Mouse (Mus musculus) adrenal gland, postnatal 4 days (tissue): ENCODE measurements around the gene Ttll7. TPM values are rescaled to one million over a fixed set of nuclear protein-coding genes. Genes with fewer than 3 reads are reported as not detected.

Source experiments
- DNase-seq, 2 experiments: peaks; one replicate each; pipeline ENCODE4 v3.0.0; 2021 to 2022; ENCODE audit warnings: low spot score in 2 of 2, mixed read lengths in 2 of 2
- long read RNA-seq, 2 experiments: library from polyadenylated mRNA; stranded (forward); transcript quantifications; one replicate each; pipeline ENCODE4 v2.0.0; 2021
- total RNA-seq, 2 experiments: library from RNA; stranded (reverse); gene quantifications; 2 replicates each; pipeline ENCODE4 v1.2.3; 2021

Ttll7 gene
- 1 to 10 TPM; 4.5 to 5.0 TPM for total RNA-seq
- long read RNA-seq, experiment 1 = 0 reads
- long read RNA-seq, experiment 2, partial matches to known transcripts = 2 of 3 reads
- long read RNA-seq, experiment 2, other reads (novel, unspliced or antisense) = 1 of 3 reads

DNA sequence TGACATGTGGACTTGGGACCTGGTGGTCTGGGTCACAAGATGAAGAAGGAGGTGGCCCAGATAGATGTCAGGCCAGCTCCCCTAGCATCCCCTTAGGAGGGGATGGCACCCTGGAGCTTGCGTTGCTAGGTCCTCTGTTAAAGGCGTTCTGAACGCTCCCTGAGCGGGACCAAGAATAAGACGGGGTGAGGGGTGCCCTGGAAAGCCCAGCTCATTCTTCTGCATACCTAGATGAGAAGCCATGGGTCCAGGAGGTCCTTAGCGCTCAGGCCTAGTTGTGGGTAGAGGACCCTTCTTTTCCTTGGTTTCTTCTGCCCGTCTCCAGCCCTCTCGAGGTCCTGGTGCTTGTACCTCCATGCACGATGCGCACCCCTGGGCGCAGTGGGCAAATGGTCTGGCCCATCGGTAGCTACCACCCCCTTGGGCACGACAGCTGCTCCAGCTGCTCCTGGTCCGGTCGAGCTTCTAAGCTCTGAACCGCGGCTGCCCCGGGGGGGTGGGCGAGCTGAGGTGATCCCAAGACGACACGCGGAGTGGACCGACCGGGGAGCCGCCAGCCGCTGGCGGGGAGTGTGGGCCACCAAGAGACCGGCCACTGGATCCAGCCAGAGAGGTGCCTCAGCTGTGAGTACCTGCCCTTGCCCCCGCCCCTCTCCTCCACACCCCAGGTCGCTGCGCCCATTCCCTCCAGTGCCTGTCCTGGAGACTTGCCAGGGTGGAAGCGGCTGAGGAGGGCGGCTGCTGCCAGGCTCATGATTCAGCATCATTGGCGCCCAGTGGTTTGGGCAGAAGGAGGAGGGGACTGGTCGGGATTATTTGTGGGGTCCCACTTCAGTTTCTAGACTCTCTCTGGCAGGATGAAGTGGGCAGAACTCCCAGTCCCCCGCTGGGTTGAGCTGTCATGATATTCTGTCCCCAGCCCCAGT, at the start of gene Ttll7:
TSS of gene Ttll7 (plus strand) at position 402 of the 926 bp plus-strand sequence.
- DNase-seq = peak; percentile 60 to 62

GRCm38 (mm10) chr3:146812041-146812878, 39.9 kb upstream of the Ttll7 start:
- DNase-seq = peak; percentile 36 to 39

DNA sequence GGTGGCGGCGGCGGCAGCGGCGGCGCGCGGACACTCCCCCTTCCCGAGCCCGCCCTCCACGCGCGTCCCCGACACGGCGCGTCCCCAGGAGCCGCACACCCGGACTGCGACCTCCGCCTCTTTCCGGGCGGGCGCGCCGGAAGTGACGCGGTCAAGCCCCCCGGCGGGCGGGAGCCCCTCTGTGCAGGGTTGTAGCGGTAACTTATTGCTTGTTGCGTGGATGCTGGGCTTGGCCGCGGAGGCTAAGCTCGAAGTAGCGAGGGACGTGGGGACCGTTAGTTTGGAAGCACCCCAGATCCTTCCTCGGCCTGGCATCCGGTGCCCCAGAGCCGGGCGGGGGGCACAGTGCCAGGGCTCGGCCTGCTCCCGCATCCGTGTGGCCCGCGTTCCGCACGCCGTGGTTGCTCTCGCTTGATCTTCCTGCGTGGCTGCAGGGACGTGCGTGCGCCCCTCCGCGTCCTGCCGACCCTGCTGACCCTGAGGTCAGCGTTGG, 39.2 kb upstream of the Ttll7 start, which contains the start of gene Prkacb:
TSS of gene Prkacb (minus strand) at position 90 of the 493 bp plus-strand sequence.
- peak; percentile 82 to 83 for DNase-seq

DNA sequence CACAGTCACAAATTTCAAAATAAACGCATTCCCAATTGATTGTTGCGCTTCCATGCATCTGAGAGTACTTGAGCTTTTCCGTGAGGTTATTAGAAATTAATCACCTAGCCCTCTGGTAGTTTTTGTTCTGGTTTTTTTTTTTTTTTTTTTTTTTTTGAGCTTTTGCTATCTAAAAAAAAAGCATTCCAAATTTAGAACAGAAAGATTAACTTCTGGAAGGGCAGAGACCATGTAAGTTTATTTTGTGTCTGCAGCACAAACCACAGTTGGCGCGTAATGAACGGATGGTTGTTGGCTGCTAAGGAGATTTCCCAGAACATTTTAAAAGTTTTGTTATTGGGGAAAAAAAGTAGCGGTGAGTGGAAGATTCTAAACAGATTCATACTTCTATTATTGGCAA, 38.5 kb upstream of the Ttll7 start:
- no peak for DNase-seq

DNA sequence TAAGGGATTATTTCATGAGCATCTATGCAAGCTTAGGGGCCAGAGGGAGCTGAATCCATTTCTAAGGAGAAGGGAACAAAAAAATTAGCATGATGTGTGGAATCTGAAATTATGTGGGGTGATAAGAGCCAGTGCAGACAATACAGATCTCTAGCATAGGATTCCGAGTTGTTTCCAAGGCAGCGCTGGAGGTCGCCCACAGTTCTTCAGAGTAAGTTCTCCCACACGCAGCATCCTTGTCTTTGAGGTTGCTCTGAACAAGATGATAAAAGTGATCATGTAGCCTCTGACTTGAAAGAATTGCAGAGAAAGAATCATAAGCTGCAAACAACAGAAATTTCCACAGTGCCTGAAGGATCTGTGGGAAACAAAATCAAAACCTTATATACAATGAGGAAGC, 31.4 kb upstream of the Ttll7 start:
- no peak for DNase-seq

- DNase-seq = no peak
Measured at GRCm38 (mm10) chr3:146842766-146843165, 9.4 kb upstream of the Ttll7 start.

GRCm38 (mm10) chr3:146843470-146843869, 8.7 kb upstream of the Ttll7 start:
- DNase-seq = no peak

GRCm38 (mm10) chr3:146846237-146846636, 5.9 kb upstream of the Ttll7 start:
- DNase-seq = no peak

- DNase-seq = no peak
Measured at GRCm38 (mm10) chr3:146848112-146848511, 4.1 kb upstream of the Ttll7 start.

- DNase-seq = no peak
Measured at GRCm38 (mm10) chr3:146849360-146849759, 2.8 kb upstream of the Ttll7 start.

DNA sequence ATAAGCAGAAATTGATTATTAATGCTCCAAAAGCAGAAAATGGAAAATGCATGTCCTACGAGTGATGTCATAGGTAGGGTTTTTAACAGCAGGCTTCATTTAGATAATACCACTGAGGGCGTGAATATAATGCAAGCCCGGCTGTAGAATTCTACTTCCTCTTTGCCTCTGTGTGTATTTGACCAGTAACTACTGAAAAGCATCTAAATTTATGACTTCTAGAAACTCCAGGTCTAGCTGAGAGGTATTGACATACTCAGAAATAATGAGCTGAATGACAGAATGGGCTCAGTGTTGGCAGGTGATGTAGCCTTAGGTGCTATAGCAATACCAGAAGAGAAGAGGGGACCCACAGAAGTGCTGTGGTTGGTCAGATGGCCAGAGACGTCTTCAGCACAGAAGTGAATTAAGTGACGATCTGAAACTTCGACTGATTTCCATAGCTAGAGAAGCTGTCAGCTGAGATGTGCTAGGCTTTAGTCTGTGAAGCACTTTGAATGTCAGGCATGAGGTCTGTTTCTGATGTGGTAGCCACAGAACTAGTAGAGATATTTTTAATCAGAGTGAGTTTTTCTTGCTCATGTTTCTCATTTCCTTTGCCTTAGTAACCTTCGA, 2.4 kb downstream of the Ttll7 start:
- no peak for DNase-seq

DNA sequence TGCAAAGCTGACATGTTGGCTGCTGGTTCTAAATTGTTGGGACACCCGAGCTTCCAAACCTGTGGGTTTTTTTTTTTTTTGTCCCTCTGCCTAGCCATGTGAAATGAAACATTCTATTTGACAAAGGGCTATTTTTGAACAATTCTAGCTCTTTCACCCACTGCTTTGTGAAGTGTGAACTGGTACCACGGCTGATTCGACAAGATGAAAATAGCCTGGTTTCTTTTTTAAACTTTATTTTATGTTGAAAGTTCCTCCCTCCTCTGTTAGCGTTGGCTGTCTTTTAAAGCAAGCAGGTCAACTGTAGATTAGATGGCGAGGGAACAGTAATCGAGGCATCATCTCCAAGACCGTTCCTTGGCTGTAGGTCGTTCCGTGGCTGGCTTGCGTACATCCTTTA, 5.2 kb downstream of the Ttll7 start:
- no peak for DNase-seq

GRCm38 (mm10) chr3:146860308-146860707, 8.1 kb downstream of the Ttll7 start:
- DNase-seq = no peak

DNA sequence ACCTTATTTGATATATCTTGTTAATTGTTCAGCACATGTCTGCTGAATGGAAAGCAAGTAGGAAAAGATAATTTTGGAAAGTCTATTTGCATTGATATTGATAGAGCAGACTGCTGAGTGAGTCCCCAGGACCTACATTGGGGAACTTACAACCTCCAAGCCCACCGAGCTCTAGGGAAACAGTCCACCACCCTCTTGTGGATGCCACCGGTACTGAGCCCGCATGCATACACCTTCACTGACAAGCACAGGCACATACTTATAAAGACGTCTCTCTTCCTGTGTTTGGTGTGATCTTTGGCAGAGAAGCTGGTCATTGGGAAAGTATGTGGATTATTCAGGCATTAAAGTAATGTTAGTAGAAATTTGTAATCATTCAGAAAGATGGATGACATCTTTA, 14.4 kb downstream of the Ttll7 start:
- no peak for DNase-seq

DNA sequence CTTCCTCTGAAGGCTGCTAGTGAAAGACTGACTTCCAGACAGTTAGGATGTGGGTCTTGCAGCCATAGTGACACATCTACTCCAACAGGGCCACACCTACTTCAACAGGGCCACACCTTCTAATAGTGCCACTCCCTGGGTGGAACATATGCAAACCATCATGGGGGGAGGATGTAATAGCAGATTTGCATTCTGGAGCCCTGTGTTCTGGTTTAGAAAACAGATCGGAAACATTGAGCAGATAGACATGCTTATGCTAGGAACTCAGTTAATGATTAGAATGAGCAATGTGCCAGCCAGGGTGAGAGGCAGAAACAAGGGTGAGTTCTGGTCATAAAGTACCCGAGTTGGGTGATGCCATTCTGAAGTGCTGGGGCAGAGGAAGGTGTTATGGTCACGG, 19.8 kb downstream of the Ttll7 start:
- DNase-seq = no peak

DNA sequence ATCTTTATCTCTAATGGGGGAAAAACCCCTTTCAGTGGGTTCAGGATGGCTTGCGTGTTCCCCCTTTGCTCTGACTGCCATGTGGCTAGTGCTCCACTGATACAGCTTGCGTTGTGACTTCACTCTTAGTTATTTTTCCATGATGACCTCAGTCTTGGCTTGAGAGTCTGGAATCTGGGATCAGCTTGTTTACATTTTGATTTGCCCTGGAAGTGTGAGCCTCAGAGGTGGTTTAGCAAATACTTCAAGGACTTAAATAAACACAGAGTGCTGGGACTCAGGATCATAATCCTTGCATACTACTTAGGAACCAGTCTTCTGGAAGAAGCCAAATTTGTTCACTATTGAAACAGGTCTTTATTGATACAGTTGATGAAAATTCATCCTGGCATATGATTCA, 23.8 kb downstream of the Ttll7 start:
- no peak for DNase-seq

DNA sequence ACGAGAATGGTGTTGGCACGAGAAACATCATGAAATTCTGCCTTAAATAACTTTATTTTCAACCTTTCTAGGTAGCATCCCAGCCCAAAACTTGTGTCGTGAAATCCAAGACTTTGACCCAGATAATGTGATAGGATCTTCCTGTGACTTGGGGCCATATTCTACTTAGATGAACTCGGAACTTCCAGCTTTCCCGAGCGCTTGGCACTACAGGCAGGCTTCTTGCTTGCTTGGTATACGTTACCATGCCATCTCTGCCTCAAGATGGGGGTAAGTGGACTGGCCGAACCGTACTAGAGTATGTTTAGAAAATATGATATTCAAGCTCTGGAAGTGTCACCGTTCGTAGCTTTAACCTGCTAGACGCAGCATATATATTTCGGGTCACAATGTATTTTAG, 41.8 kb downstream of the Ttll7 start:
- DNase-seq = no peak

GRCm38 (mm10) chr3:146896581-146896980, 44.4 kb downstream of the Ttll7 start:
- no peak for DNase-seq

DNA sequence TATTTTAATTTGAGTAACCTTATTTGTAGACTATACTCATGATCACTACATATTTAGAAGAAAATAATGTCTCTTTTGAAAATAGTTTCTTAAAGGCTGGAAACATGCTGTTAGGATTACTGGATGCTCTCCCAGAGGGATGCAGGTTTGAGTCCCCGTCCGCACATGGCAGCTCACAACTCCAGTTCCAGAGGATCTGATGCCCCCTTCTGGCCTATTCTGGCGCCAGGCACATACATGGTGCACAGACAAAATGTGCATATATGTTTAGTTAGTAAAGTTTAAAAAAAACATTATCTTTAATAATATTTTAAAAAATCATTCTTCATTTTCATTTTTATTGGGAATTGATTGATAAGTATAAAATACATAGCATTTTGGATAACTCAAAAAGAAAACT, 47.9 kb downstream of the Ttll7 start:
- DNase-seq = no peak

GRCm38 (mm10) chr3:146901729-146902128, 49.6 kb downstream of the Ttll7 start:
- no peak for DNase-seq

GRCm38 (mm10) chr3:146905606-146906005, 53.4 kb downstream of the Ttll7 start:
- DNase-seq = no peak
